Mouse (Mus musculus): ENCODE data around the gene Unc80. TPM values are rescaled to one million over a fixed set of nuclear protein-coding genes. Genes with fewer than 3 reads are reported as not detected.

Unc80 gene
- polyA plus RNA-seq, 2 experiments: 0.10 to 0.36 TPM

- Histone ChIP-seq H3K4me1 (ENCODE audit: control insufficient read depth, insufficient read depth, low read length) (no peaks in the 10 kb centered on the region), H3K4me2 (replicated peaks; ENCODE audit: low read depth, low read length, severe bottlenecking) (no peak overlapping the region), H3K9ac (ENCODE audit: low read depth, low read length, severe bottlenecking) (no peak overlapping the region), H3K9me3 (ENCODE audit: control insufficient read depth, low read length) (no peaks in the 10 kb centered on the region), H3K27ac (replicated peaks; ENCODE audit: low read depth, low read length) (no peak overlapping the region), H3K27me3 (ENCODE audit: control insufficient read depth, insufficient read depth, low read length) (no peaks in the 10 kb centered on the region), H3K36me3 (ENCODE audit: control insufficient read depth, insufficient read depth, low read length) (no peaks in the 10 kb centered on the region), H3K4me3 (replicated peaks; ENCODE audit: low read length) (no peak overlapping the region)
- ATAC-seq (ENCODE audit: low FRiP score, low read depth): no peak
- TF ChIP-seq POLR2A (IDR thresholded peaks at IDR 0.05; ENCODE audit: borderline replicate concordance, extremely low read depth, insufficient read depth, insufficient read length): no peak
- 80% methylated on average over 5 of the region's 5 CpGs for WGBS
- no peak for DNase-seq (ENCODE audit: low spot score)
Observed at GRCm38 (mm10) chr1:66682974-66683373, 214.8 kb downstream of the Unc80 start.

- Histone ChIP-seq H3K27me3 (ENCODE audit: control insufficient read depth, insufficient read depth, low read length) (no peaks in the 10 kb centered on the region), H3K9me3 (ENCODE audit: control insufficient read depth, low read length) (no peaks in the 10 kb centered on the region), H3K27ac (replicated peaks; ENCODE audit: low read depth, low read length) (no peak overlapping the region), H3K4me2 (replicated peaks; ENCODE audit: low read depth, low read length, severe bottlenecking) (no peak overlapping the region), H3K4me3 (replicated peaks; ENCODE audit: low read length) (no peak overlapping the region), H3K36me3 (ENCODE audit: control insufficient read depth, insufficient read depth, low read length) (no peaks in the 10 kb centered on the region), H3K4me1 (ENCODE audit: control insufficient read depth, insufficient read depth, low read length) (no peaks in the 10 kb centered on the region), H3K9ac (ENCODE audit: low read depth, low read length, severe bottlenecking) (no peak overlapping the region)
- ATAC-seq (ENCODE audit: low FRiP score, low read depth): no peak
- DNase-seq (ENCODE audit: low spot score): no peak
- TF ChIP-seq POLR2A (IDR thresholded peaks at IDR 0.05; ENCODE audit: borderline replicate concordance, extremely low read depth, insufficient read depth, insufficient read length): no peak
- WGBS: 65% methylated on average over 3 of the region's 3 CpGs
Observed at GRCm38 (mm10) chr1:66691772-66692171, 223.6 kb downstream of the Unc80 start.

GRCm38 (mm10) chr1:66692308-66692707 lies 224.1 kb downstream of the Unc80 start:
- Histone ChIP-seq H3K4me3 (replicated peaks; ENCODE audit: low read length) (no peak overlapping the region), H3K27ac (replicated peaks; ENCODE audit: low read depth, low read length) (no peak overlapping the region), H3K27me3 (ENCODE audit: control insufficient read depth, insufficient read depth, low read length) (no peaks in the 10 kb centered on the region), H3K4me1 (ENCODE audit: control insufficient read depth, insufficient read depth, low read length) (no peaks in the 10 kb centered on the region), H3K9ac (ENCODE audit: low read depth, low read length, severe bottlenecking) (no peak overlapping the region), H3K9me3 (ENCODE audit: control insufficient read depth, low read length) (no peaks in the 10 kb centered on the region), H3K4me2 (replicated peaks; ENCODE audit: low read depth, low read length, severe bottlenecking) (no peak overlapping the region), H3K36me3 (ENCODE audit: control insufficient read depth, insufficient read depth, low read length) (no peaks in the 10 kb centered on the region)
- 53% methylated on average over 1 of the region's 1 CpGs for WGBS
- DNase-seq (ENCODE audit: low spot score) (no peak), ATAC-seq (ENCODE audit: low FRiP score, low read depth) (no peak)
- TF ChIP-seq POLR2A (IDR thresholded peaks at IDR 0.05; ENCODE audit: borderline replicate concordance, extremely low read depth, insufficient read depth, insufficient read length): no peak

GRCm38 (mm10) chr1:66692780-66693392 lies 224.7 kb downstream of the Unc80 start:
- WGBS: 82% methylated on average over 8 of the region's 8 CpGs
- Histone ChIP-seq H3K4me1 (ENCODE audit: control insufficient read depth, insufficient read depth, low read length) (no peaks in the 10 kb centered on the region), H3K36me3 (ENCODE audit: control insufficient read depth, insufficient read depth, low read length) (no peaks in the 10 kb centered on the region), H3K27ac (replicated peaks; ENCODE audit: low read depth, low read length) (no peak overlapping the region), H3K4me2 (replicated peaks; ENCODE audit: low read depth, low read length, severe bottlenecking) (no peak overlapping the region), H3K9ac (ENCODE audit: low read depth, low read length, severe bottlenecking) (no peak overlapping the region), H3K27me3 (ENCODE audit: control insufficient read depth, insufficient read depth, low read length) (no peaks in the 10 kb centered on the region), H3K4me3 (replicated peaks; ENCODE audit: low read length) (no peak overlapping the region), H3K9me3 (ENCODE audit: control insufficient read depth, low read length) (no peaks in the 10 kb centered on the region)
- DNase-seq (ENCODE audit: low spot score) (no peak), ATAC-seq (ENCODE audit: low FRiP score, low read depth) (no peak)
- TF ChIP-seq POLR2A (IDR thresholded peaks at IDR 0.05; ENCODE audit: borderline replicate concordance, extremely low read depth, insufficient read depth, insufficient read length): no peak

GRCm38 (mm10) chr1:66694266-66694665 lies 226.1 kb downstream of the Unc80 start:
- H3K4me2 ChIP-seq (replicated peaks; ENCODE audit: low read depth, low read length, severe bottlenecking): no peak overlapping the region
- TF ChIP-seq POLR2A (IDR thresholded peaks at IDR 0.05; ENCODE audit: borderline replicate concordance, extremely low read depth, insufficient read depth, insufficient read length): no peak
- H3K27ac ChIP-seq (replicated peaks; ENCODE audit: low read depth, low read length): no peak overlapping the region
- DNase-seq (ENCODE audit: low spot score) (no peak), ATAC-seq (ENCODE audit: low FRiP score, low read depth) (no peak)
- no peaks in the 10 kb centered on the region for H3K36me3 ChIP-seq (ENCODE audit: control insufficient read depth, insufficient read depth, low read length)
- H3K9ac ChIP-seq (ENCODE audit: low read depth, low read length, severe bottlenecking): no peak overlapping the region
- no peaks in the 10 kb centered on the region for H3K27me3 ChIP-seq (ENCODE audit: control insufficient read depth, insufficient read depth, low read length)
- WGBS: 70% methylated on average over 5 of the region's 5 CpGs
- H3K4me3 ChIP-seq (replicated peaks; ENCODE audit: low read length): no peak overlapping the region
- H3K4me1 ChIP-seq (ENCODE audit: control insufficient read depth, insufficient read depth, low read length): no peaks in the 10 kb centered on the region
- H3K9me3 ChIP-seq (ENCODE audit: control insufficient read depth, low read length): no peaks in the 10 kb centered on the region
